Mouse (Mus musculus) heart, postnatal 0 days (tissue): ENCODE results near the gene Sec31a. TPM values are rescaled to one million over a fixed set of nuclear protein-coding genes. Genes with fewer than 3 reads are reported as not detected.

Experiments used
- ATAC-seq: fragments of 200-750 bp; cut with Nextera tagmentation; 2 replicates; pipeline ENCODE4 v1.8.0; 2017; ENCODE audit warnings: low read depth, moderate number of reproducible peaks, moderate library complexity; ENCODE audit not compliant: insufficient read depth
- DNase-seq: peaks from one replicate; pipeline ENCODE4 v3.0.0-alpha.2; 2016; ENCODE audit warnings: low spot score
- H3K27ac ChIP-seq: fragments of 300-500 bp; sonication (generic); 2 replicates; pipeline ENCODE4 v1.5.1; 2014; ENCODE audit warnings: low read depth, mild to moderate bottlenecking
- H3K27me3 ChIP-seq: fragments of 300-500 bp; sonication (generic); 2 replicates; pipeline ENCODE4 v1.6.1; 2014; ENCODE audit warnings: low read length, mixed read lengths; ENCODE audit not compliant: control insufficient read depth, insufficient read depth
- H3K36me3 ChIP-seq: fragments of 300-500 bp; sonication (generic); replicated peaks from 2 replicates; pipeline ENCODE4 v1.6.1; 2014; ENCODE audit warnings: low read length, mixed read lengths; ENCODE audit not compliant: control insufficient read depth, insufficient read depth
- H3K4me1 ChIP-seq: fragments of 300-500 bp; sonication (generic); 2 replicates; pipeline ENCODE4 v1.6.1; 2014; ENCODE audit warnings: antibody characterized with exemption; ENCODE audit not compliant: control insufficient read depth, insufficient read depth
- H3K4me2 ChIP-seq: fragments of 300-500 bp; sonication (generic); 2 replicates; pipeline ENCODE4 v1.6.1; 2014; ENCODE audit warnings: low read depth, mild to moderate bottlenecking, low read length, moderate library complexity
- H3K4me3 ChIP-seq: fragments of 300-500 bp; sonication (generic); 2 replicates; pipeline ENCODE4 v1.5.1; 2014; ENCODE audit warnings: low read depth, low read length
- H3K9ac ChIP-seq: fragments of 300-500 bp; sonication (generic); replicated peaks from 2 replicates; pipeline ENCODE4 v1.6.1; 2014; ENCODE audit warnings: low read depth, low read length, mixed read lengths
- H3K9me3 ChIP-seq: fragments of 300-500 bp; sonication (generic); replicated peaks from 2 replicates; pipeline ENCODE4 v1.6.1; 2016; ENCODE audit warnings: low read length; ENCODE audit not compliant: control insufficient read depth
- CTCF ChIP-seq: IDR thresholded peaks from 2 replicates; pipeline ENCODE4 v1.5.1; 2016; ENCODE audit warnings: antibody characterized with exemption, control low read depth, low read depth
- EP300 ChIP-seq: IDR thresholded peaks from 2 replicates; pipeline ENCODE4 v1.6.1; 2016; ENCODE audit warnings: antibody characterized with exemption, low read depth
- WGBS: fragments of 180-500 bp; shearing (Covaris S2); extraction: QIAGEN DNeasy Blood & Tissue Kit; methylation state at CpG from one replicate; pipeline ENCODE4 v1.1.7; 2014; 5-methylcytosine and 5-hydroxymethylcytosine counted together
- polyA plus RNA-seq: library from polyadenylated mRNA; unstranded; fragments of >200 nt; fragmentation: Nextera tagmentation; extraction: Ambion mirVana; gene quantifications from 2 replicates; pipeline ENCODE4 v1.2.1, GENCODE M21; 2015
- total RNA-seq: library from RNA; depleted of rRNA; stranded (reverse); fragments of >200 nt; gene quantifications from 2 replicates; pipeline ENCODE4 v1.2.3, GENCODE M21; 2014; ENCODE audit warnings: low replicate concordance

Sec31a gene
- total and polyA plus RNA-seq, 2 experiments from 2014 or later, result 101 to 258 TPM

DNA sequence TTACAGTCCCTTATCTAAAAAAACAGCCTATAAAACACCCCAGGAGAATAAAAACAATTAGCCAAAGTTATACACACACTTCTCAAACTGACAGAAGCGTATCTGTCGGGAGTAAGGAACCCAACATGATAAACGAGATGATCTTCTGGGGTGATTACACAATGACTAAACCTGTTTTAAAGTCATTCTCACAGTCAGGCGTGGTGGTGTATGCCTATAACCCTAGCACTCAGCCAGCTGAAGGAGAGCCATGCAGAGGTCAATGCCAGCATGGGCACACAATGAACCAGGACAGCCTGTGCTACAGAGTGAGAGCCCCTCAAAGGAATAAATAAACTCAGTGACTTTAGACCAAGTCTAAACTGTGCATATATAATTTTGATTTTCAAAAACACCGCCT lies 7.5 kb downstream of the Sec31a start:
- DNase-seq, result no peak
- no peak for TF ChIP-seq CTCF
- no peak for TF ChIP-seq EP300
- H3K9ac ChIP-seq, result no peak overlapping the region
- ATAC-seq, result no peak
- no peaks in the 10 kb centered on the region for H3K27me3 ChIP-seq
- WGBS, result 83% methylated on average over 5 of the region's 5 CpGs
- no peak overlapping the region for H3K4me2 ChIP-seq
- peaks cover 15% of the 10 kb centered on the region; the same call in 1 of the 2 replicates for H3K4me1 ChIP-seq
- H3K9me3 ChIP-seq, result no peaks in the 10 kb centered on the region
- H3K27ac ChIP-seq, result no peak overlapping the region
- peaks cover 47% of the 10 kb centered on the region for H3K36me3 ChIP-seq
- no peak overlapping the region for H3K4me3 ChIP-seq

DNA sequence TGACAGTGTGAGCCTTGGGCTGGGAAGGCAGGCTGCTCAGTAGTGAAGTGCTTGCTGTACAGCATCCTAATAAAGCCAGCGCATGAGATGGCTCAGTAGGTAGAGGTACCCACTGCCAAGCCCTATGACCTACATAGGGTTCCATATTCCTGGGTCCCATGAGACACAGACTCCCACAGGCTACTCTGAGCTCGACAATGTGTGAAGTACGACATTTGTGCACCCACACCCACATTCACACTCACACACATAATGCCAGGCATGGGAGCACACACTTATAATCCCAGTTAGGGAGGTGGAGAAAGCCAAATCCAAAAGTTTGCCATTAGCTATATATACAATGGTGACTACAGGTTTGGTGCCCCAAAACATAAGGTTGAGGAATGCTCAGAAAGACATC lies 19.3 kb downstream of the Sec31a start:
- ATAC-seq (no peak), DNase-seq (no peak)
- no peaks in the 10 kb centered on the region for H3K9me3 ChIP-seq
- H3K4me3 ChIP-seq, result no peak overlapping the region
- no peaks in the 10 kb centered on the region for H3K4me1 ChIP-seq
- H3K4me2 ChIP-seq, result no peak overlapping the region
- 95% methylated on average over 3 of the region's 3 CpGs for WGBS
- H3K9ac ChIP-seq, result no peak overlapping the region
- no peak for TF ChIP-seq EP300
- no peak for TF ChIP-seq CTCF
- no peak overlapping the region for H3K27ac ChIP-seq
- peaks cover 92% of the 10 kb centered on the region for H3K36me3 ChIP-seq
- no peaks in the 10 kb centered on the region for H3K27me3 ChIP-seq

GRCm38 (mm10) chr5:100393681-100394080 lies 22.4 kb downstream of the Sec31a start:
- Histone ChIP-seq H3K27ac (no peak overlapping the region), H3K9me3 (no peaks in the 10 kb centered on the region), H3K4me1 (no peaks in the 10 kb centered on the region), H3K4me2 (no peak overlapping the region), H3K36me3 (peaks cover 97% of the 10 kb centered on the region), H3K4me3 (no peak overlapping the region), H3K9ac (no peak overlapping the region), H3K27me3 (no peaks in the 10 kb centered on the region)
- no peak for DNase-seq
- no peak for TF ChIP-seq EP300
- ATAC-seq, result no peak
- WGBS, result 65% methylated on average over 3 of the region's 3 CpGs

DNA sequence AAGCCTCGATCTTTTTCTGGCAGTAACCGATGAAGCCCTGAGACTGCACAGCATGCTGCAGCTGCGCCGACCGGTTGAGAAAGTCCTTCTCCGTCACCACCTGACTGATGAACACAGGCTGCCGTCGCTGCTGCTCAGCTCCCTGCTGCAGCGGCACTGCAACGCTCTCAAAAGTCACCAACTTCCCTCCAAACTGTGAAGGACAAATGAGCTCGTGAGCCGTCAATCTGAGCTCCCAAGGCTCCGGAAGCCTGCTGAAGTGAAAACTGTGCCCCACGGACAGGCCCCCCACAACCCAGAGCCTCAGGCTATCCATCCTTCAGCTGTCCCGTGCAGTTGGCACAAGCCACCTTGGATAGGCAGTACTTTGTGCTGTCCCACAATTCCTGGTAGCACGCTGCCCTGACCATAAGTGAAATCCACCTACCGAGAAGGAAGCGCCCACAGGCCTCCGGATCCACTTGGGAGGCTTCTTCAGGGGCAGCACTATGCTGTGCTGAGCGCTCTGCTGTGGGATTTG lies 23.5 kb downstream of the Sec31a start:
- Histone ChIP-seq H3K27me3 (no peaks in the 10 kb centered on the region), H3K36me3 (peaks cover 94% of the 10 kb centered on the region), H3K4me1 (no peaks in the 10 kb centered on the region), H3K9ac (no peak overlapping the region), H3K9me3 (no peaks in the 10 kb centered on the region), H3K27ac (no peak overlapping the region), H3K4me3 (no peak overlapping the region), H3K4me2 (no peak overlapping the region)
- WGBS, result 85% methylated on average over 20 of the region's 20 CpGs
- DNase-seq (no peak), ATAC-seq (no peak)
- TF ChIP-seq CTCF, result no peak
- no peak for TF ChIP-seq EP300

DNA sequence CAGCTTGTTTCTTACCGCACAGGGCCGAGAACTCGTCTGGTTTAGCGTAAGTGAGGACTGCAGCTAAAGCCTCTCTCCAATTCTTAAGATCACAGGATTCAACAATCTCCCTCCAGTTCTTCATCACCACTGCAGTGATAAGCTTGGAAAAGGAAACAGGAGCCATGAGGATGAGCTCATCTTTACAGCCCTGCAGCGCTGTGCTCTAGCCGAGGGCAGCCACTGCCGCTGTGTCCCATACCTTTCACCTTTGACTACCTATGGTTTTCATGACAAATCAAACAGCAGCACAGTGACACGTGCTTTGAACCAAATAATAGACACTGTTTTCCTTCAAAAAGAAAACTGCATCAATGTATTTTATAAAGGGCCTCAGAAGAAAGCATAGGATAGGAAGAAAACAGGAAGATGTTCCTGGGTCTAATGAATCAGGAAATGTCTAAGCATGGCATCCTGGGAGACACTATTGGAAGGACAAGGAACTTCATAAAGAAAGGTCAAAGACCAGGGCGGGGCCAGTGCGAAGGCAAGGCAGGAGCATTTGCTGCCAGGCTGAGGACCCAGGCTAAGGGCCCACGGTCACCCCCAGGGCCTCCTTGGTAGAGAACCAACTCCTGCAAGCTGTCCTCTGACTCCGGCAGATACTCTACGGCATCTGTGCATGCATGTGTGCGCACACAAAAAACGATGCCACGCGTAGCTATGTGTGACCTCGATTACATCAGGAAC lies 32.1 kb downstream of the Sec31a start:
- Histone ChIP-seq H3K9ac (no peak overlapping the region), H3K27ac (no peak overlapping the region), H3K36me3 (peaks cover 93% of the 10 kb centered on the region), H3K4me1 (no peaks in the 10 kb centered on the region), H3K4me3 (no peak overlapping the region), H3K27me3 (no peaks in the 10 kb centered on the region), H3K4me2 (no peak overlapping the region), H3K9me3 (no peaks in the 10 kb centered on the region)
- WGBS, result 92% methylated on average over 18 of the region's 18 CpGs
- no peak for DNase-seq
- ATAC-seq, result no peak
- TF ChIP-seq CTCF (no peak), EP300 (no peak)

- no peak for TF ChIP-seq CTCF
- TF ChIP-seq EP300, result no peak
- H3K27ac ChIP-seq, result no peak overlapping the region
Observed at GRCm38 (mm10) chr5:100381094-100381493, 34.9 kb downstream of the Sec31a start.

More at GRCm38 (mm10) chr5:100381094-100381493, 34.9 kb downstream of the Sec31a start:
- H3K36me3 ChIP-seq, result peaks cover 100% of the 10 kb centered on the region
- no peak overlapping the region for H3K4me3 ChIP-seq
- WGBS, result 87% methylated on average over 7 of the region's 7 CpGs
- H3K4me2 ChIP-seq, result no peak overlapping the region
- no peaks in the 10 kb centered on the region for H3K27me3 ChIP-seq
- H3K9me3 ChIP-seq, result no peaks in the 10 kb centered on the region
- no peaks in the 10 kb centered on the region for H3K4me1 ChIP-seq
- DNase-seq (no peak), ATAC-seq (no peak)
- H3K9ac ChIP-seq, result no peak overlapping the region
